Mouse (Mus musculus) granulocyte monocyte progenitor cell, adult 5-6 weeks (primary cell): ENCODE measurements around the gene Zfp61. TPM values are rescaled to one million over a fixed set of nuclear protein-coding genes. Genes with fewer than 3 reads are reported as not detected.

Source experiments
- ATAC-seq: replicated peaks from 2 replicates; pipeline ENCODE4 v1.8.0; 2016; ENCODE audit warnings: mild to moderate bottlenecking, moderate TSS enrichment, inconsistent platforms; ENCODE audit not compliant: poor library complexity, severe bottlenecking
- total RNA-seq, 2 experiments: library from RNA; stranded (forward) in 1 of 2; stranded (reverse) in 1 of 2; fragments of 200-712, 200-1000 nt in 1 of 2; fragments of >200 nt in 1 of 2; fragmentation: Nextera tagmentation in 1 of 2; gene quantifications; 2 replicates each; pipeline ENCODE4 v1.2.3; 2014 to 2017

Zfp61 gene
- total RNA-seq, 2 experiments from 2014 or later = 16.5 to 27.7 TPM

DNA sequence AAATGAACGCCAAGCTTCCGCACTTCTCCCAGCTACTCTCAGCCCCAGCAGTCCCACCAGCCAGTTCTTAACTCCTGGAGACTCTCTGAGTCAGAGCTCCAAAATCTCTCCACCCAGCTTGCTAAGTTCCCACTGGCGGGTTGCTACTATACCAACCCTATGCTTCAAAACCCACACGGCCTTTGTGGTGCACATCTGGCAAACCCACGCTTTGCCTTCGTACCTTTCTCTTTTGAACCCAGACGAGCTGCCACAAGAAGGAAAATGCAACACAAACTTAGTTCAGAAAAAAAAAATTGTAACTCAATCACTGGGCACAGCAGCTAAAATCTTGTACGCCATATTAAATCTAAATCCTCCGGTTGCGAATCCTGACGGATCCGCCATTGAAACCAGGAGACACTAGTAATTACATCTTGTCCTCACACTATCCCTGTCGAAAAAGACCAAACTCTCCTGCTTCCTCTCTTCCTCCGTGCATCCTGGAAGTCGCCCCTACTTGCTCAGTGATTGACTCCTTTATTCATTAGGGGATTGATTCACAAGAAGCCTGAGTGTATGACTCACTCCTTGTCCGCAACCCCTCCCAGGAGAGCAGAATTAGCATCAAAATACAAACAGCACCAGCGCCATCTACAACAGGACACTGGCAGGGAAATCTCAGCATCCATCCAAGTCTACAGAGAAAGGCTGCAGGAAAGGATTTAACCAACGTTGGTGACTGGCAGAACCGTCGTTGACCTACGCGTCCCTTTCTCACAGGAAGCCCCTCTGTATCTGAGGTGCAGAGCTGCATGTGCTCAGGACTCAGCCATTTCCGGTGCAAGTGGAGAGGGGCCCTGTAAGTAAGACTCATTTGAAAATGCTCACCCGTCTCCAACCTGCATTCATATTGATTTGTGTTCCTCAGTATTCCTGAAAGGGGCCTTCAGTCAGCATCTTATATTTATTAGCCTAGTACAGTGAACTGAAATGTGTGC lies 32.6 kb downstream of the Zfp61 start:
- ATAC-seq = no peak

DNA sequence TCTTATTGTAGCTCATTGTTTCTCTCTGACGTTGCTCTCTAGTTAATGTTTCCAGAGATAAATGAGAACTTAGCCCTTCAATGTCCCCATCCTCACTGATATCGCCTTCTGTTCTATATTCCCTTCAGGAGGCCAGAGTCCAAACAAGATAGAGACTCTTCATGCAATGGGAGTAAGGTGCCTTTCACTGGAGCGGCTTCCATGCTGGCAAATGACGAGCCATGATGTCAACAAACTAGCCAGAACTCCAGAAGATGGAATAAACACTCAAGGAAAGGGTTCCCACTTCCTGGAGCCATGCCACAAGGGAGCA lies 41.1 kb downstream of the Zfp61 start:
- ATAC-seq = no peak

DNA sequence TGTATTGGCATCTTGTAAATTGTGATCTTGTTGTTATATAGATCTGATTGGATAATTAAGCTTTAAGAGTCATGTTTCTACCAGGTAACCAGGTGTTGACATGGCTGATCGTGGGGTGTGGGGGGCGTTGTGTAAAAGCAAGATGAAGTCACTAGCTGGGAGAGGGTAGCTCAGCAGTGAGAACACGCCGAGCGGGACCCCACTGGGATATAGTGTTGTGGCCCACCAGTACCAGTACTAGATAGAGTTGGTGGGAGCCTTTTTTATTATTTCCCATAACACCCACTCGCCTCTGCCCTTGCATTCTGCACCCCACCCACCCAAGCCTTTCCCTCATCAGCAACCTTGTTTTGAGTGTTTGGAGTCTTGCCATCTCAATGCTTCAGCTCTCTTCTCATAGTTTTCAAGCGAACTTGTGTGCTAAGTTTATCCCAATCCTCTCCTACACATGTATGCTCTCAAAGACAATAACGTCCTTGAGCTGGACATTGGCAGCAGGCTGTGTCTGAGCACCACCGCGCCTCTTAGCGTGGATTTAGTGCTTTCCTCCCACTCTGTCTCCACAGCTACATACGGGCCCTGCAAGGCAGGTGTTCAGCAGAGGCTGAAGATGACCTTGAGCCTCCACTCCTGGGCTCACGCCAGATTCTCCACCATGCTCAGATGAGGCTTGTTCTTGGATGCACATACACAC lies 41.6 kb downstream of the Zfp61 start:
- ATAC-seq = no peak

DNA sequence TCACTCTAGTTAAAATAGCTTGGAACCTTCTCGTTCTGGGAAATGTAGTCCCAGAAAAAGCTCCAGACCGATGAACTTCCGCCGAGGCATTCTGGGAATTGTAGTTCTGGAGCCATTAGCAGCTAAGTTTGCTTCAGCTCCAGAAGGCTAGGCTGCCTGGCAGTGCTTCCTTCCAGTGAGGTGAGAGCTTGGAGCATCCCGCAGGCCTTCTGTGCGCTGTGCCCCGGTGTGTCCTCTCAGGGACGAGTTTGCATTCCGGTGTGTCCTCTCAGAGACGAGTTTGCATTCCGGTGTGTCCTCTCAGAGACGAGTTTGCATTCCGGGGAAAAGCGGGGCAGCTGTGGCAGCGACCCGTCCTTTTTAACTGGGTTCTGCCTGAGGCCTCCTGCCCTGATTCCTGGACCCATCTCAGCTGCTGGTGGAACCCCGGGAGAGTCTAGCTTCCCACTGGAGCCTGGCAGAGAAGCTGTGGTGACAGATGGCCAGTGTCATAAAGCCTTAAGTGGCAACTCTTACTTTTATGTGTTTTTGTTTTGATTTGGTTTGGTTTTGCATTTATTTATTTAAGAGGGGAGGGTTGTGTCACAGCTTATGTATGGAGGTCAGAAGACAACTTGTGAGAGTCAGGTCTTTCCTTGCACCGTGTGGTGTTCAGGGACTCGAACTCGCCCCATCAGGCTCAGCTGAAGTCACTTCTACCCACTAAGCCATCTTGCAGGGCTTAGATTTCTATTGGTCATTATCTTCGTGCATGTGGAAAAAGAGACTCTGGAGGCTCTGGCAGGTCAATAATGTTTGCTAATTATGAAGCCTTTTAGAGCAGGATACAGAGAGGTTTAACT lies 46.2 kb downstream of the Zfp61 start, which contains the start of gene Zfp108:
Gene Zfp108, plus strand, starts transcription at position 162 of the 842 bp plus-strand sequence.
- ATAC-seq = peak; percentile 97

DNA sequence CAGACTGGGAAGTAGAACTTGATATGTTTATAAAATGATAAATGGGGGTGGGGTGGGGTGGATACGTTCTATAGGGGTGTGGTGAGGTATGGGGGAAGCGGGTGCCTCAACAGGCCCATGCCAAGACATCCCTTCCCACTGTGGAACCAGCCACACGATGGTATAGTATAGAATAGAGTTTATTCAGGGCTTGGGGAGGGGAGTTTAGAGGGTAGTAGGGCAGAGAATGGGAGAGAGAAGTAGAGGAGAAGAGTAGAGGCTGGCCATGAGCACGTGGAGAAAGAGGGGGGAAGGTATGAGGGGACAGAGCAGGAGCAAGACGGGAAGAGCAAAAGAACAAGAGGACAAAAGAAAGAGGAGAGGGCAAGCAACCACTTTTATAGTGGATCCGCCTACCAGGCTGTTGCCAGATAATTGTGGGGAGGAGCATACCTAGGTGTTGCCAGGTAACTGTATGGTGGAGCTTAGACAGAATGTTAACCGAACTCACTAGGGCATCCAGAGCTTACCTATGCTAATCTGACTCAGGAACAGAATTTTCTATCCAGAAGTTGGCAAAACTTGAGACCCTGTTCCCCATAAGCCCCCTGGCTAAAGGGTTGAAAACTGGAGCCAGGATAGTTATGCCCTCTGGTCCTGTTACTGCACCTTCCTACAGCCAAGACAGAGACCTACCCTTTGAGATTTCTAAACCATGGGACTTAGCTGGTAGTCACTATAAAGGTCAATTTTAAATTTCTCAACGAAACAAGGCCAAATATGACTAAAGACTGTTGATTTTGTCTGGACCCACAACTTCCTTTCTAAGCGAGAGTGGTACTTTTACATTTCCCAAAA lies 47.0 kb downstream of the Zfp61 start:
- ATAC-seq = no peak

Other genes with a start within 250 kb of the Zfp61 start
- gene Vmn1r183, start 248.0 kb downstream of the Zfp61 start, total RNA-seq (2014; fragmentation: Nextera tagmentation) = not detected in 2 replicates
- gene Vmn1r183, start 248.0 kb downstream of the Zfp61 start, total RNA-seq (2017) = not detected in 2 replicates
- 16.5 and 20.9 TPM in 2 replicates for gene Zfp180, start 219.3 kb downstream of the Zfp61 start, total RNA-seq (2014; fragmentation: Nextera tagmentation)
- gene Zfp180, start 219.3 kb downstream of the Zfp61 start, total RNA-seq (2017) = 13.9 and 25.8 TPM in 2 replicates
- 1.1 and 1.9 TPM in 2 replicates for gene Zfp112, start 188.9 kb downstream of the Zfp61 start, total RNA-seq (2014; fragmentation: Nextera tagmentation)
- 0.22 and 0.57 TPM in 2 replicates for gene Zfp112, start 188.9 kb downstream of the Zfp61 start, total RNA-seq (2017)
- 8.6 and 10.4 TPM in 2 replicates for gene Zfp235, start 167.1 kb downstream of the Zfp61 start, total RNA-seq (2014; fragmentation: Nextera tagmentation)
- gene Zfp235, start 167.1 kb downstream of the Zfp61 start, total RNA-seq (2017) = 8.9 and 9.6 TPM in 2 replicates
- 0.62 and 2.0 TPM in 2 replicates for gene Zfp114, start 126.2 kb downstream of the Zfp61 start, total RNA-seq (2014; fragmentation: Nextera tagmentation)
- 2.4 and 3.5 TPM in 2 replicates for gene Zfp114, start 126.2 kb downstream of the Zfp61 start, total RNA-seq (2017)
- gene Zfp111, start 89.8 kb downstream of the Zfp61 start, total RNA-seq (2014; fragmentation: Nextera tagmentation) = 18.1 and 19.8 TPM in 2 replicates
- 18.8 and 21.2 TPM in 2 replicates for gene Zfp111, start 89.8 kb downstream of the Zfp61 start, total RNA-seq (2017)
- gene Zfp109, start 63.7 kb downstream of the Zfp61 start, total RNA-seq (2014; fragmentation: Nextera tagmentation) = 3.3 and 7.0 TPM in 2 replicates
- 8.7 and 9.0 TPM in 2 replicates for gene Zfp109, start 63.7 kb downstream of the Zfp61 start, total RNA-seq (2017)
- 1.5 and 3.1 TPM in 2 replicates for gene Zfp108, start 46.4 kb downstream of the Zfp61 start, total RNA-seq (2014; fragmentation: Nextera tagmentation)
- gene Zfp108, start 46.4 kb downstream of the Zfp61 start, total RNA-seq (2017) = 2.6 and 3.3 TPM in 2 replicates
- 1.3 and 3.9 TPM in 2 replicates for gene Zfp93, start 30.8 kb downstream of the Zfp61 start, total RNA-seq (2014; fragmentation: Nextera tagmentation)
- 1.1 and 3.0 TPM in 2 replicates for gene Zfp93, start 30.8 kb downstream of the Zfp61 start, total RNA-seq (2017)
- 5.8 and 6.0 TPM in 2 replicates for gene Zfp94, start 15.4 kb upstream of the Zfp61 start, total RNA-seq (2014; fragmentation: Nextera tagmentation)
- gene Zfp94, start 15.4 kb upstream of the Zfp61 start, total RNA-seq (2017) = 2.0 and 3.4 TPM in 2 replicates
- not detected in 2 replicates for gene Tescl, start 32.7 kb upstream of the Zfp61 start, total RNA-seq (2014; fragmentation: Nextera tagmentation)
- not detected in 2 replicates for gene Tescl, start 32.7 kb upstream of the Zfp61 start, total RNA-seq (2017)
- not detected in 2 replicates for gene Lypd5, start 48.0 kb upstream of the Zfp61 start, total RNA-seq (2014; fragmentation: Nextera tagmentation)
- not detected in 2 replicates for gene Lypd5, start 48.0 kb upstream of the Zfp61 start, total RNA-seq (2017)
- 24.2 and 31.4 TPM in 2 replicates for gene Kcnn4, start 69.0 kb upstream of the Zfp61 start, total RNA-seq (2014; fragmentation: Nextera tagmentation)
- gene Kcnn4, start 69.0 kb upstream of the Zfp61 start, total RNA-seq (2017) = 36.3 and 43.5 TPM in 2 replicates
- 21.6 and 29.5 TPM in 2 replicates for gene Smg9, start 98.4 kb upstream of the Zfp61 start, total RNA-seq (2014; fragmentation: Nextera tagmentation)
- 19.5 and 21.8 TPM in 2 replicates for gene Smg9, start 98.4 kb upstream of the Zfp61 start, total RNA-seq (2017)
- gene Irgc1, start 151.1 kb upstream of the Zfp61 start, total RNA-seq (2014; fragmentation: Nextera tagmentation) = not detected in 2 replicates
- not detected in 2 replicates for gene Irgc1, start 151.1 kb upstream of the Zfp61 start, total RNA-seq (2017)
- gene Plaur, start 161.3 kb upstream of the Zfp61 start, total RNA-seq (2014; fragmentation: Nextera tagmentation) = 19.0 and 20.5 TPM in 2 replicates
- gene Plaur, start 161.3 kb upstream of the Zfp61 start, total RNA-seq (2017) = 23.9 and 26.2 TPM in 2 replicates
- not detected in 2 replicates for gene Cadm4, start 180.8 kb upstream of the Zfp61 start, total RNA-seq (2014; fragmentation: Nextera tagmentation)
- gene Cadm4, start 180.8 kb upstream of the Zfp61 start, total RNA-seq (2017) = not detected in 2 replicates
- 1.5 and 4.0 TPM in 2 replicates for gene Zfp428, start 205.8 kb upstream of the Zfp61 start, total RNA-seq (2014; fragmentation: Nextera tagmentation)
- gene Zfp428, start 205.8 kb upstream of the Zfp61 start, total RNA-seq (2017) = 2.2 and 2.7 TPM in 2 replicates
- not detected in 2 replicates for gene AC161166.1, start 211.2 kb upstream of the Zfp61 start, total RNA-seq (2014; fragmentation: Nextera tagmentation)
- gene AC161166.1, start 211.2 kb upstream of the Zfp61 start, total RNA-seq (2017) = not detected in 2 replicates
- 5.1 and 5.9 TPM in 2 replicates for gene Irgq, start 229.5 kb upstream of the Zfp61 start, total RNA-seq (2014; fragmentation: Nextera tagmentation)
- gene Irgq, start 229.5 kb upstream of the Zfp61 start, total RNA-seq (2017) = 3.3 and 4.2 TPM in 2 replicates
- not detected in 2 replicates for gene Pinlyp, start 244.9 kb upstream of the Zfp61 start, total RNA-seq (2014; fragmentation: Nextera tagmentation)
- not detected in 2 replicates for gene Pinlyp, start 244.9 kb upstream of the Zfp61 start, total RNA-seq (2017)
- 72.6 and 80.6 TPM in 2 replicates for gene Xrcc1, start 245.1 kb upstream of the Zfp61 start, total RNA-seq (2014; fragmentation: Nextera tagmentation)
- gene Xrcc1, start 245.1 kb upstream of the Zfp61 start, total RNA-seq (2017) = 38.6 and 40.9 TPM in 2 replicates